Mouse (Mus musculus): ENCODE data around the gene Ackr4.

- TF ChIP-seq CTCF (IDR thresholded peaks at IDR 0.05; ENCODE audit: extremely low read depth, insufficient read depth, low read length): no peak
- TF ChIP-seq POLR2A (IDR thresholded peaks at IDR 0.05; ENCODE audit: extremely low read depth, insufficient read depth, low read length): no peak
Measured at GRCm38 (mm10) chr9:104038266-104038665, 88.5 kb downstream of the Ackr4 start.

Data from cortical plate, adult 2 months (tissue).